Mouse (Mus musculus): ENCODE results near the gene Pard3. TPM values are rescaled to one million over a fixed set of nuclear protein-coding genes. Genes with fewer than 3 reads are reported as not detected.
A peak's percentile ranks its signal among the peaks of the same experiment; 100 is the strongest.

Pard3 gene
- polyA plus RNA-seq, 1 experiment from 2014 or later = 27.3 TPM

- Histone ChIP-seq H3K27me3 (ENCODE audit: control insufficient read depth, insufficient read depth, low read length) (no peaks in the 10 kb centered on the region), H3K36me3 (ENCODE audit: control insufficient read depth, insufficient read depth, low read length) (peaks cover 7% of the 10 kb centered on the region), H3K9me3 (ENCODE audit: control insufficient read depth, low read length) (no peaks in the 10 kb centered on the region), H3K4me1 (ENCODE audit: control insufficient read depth, insufficient read depth, low read length) (peaks cover 6% of the 10 kb centered on the region), H3K27ac (replicated peaks; ENCODE audit: low read depth, low read length) (peak overlapping the region; percentile 74), H3K4me3 (replicated peaks; ENCODE audit: low read depth, low read length) (no peak overlapping the region), H3K9ac (replicated peaks; ENCODE audit: low read length) (no peak overlapping the region), H3K4me2 (ENCODE audit: low read length) (no peak overlapping the region)
- peak; percentile 69 for DNase-seq
- peak; percentile 90 for ATAC-seq (ENCODE audit: low FRiP score, low TSS enrichment)
- 14% methylated on average over 11 of the region's 11 CpGs for WGBS
Measured at GRCm38 (mm10) chr8:127378994-127379858, 315.5 kb downstream of the Pard3 start.

GRCm38 (mm10) chr8:127381259-127381658 is 317.6 kb downstream of the Pard3 start:
- no peak overlapping the region for H3K4me2 ChIP-seq (ENCODE audit: low read length)
- no peaks in the 10 kb centered on the region for H3K27me3 ChIP-seq (ENCODE audit: control insufficient read depth, insufficient read depth, low read length)
- no peak overlapping the region for H3K27ac ChIP-seq (replicated peaks; ENCODE audit: low read depth, low read length)
- no peaks in the 10 kb centered on the region for H3K9me3 ChIP-seq (ENCODE audit: control insufficient read depth, low read length)
- peaks cover 6% of the 10 kb centered on the region for H3K4me1 ChIP-seq (ENCODE audit: control insufficient read depth, insufficient read depth, low read length)
- WGBS = 93% methylated on average over 3 of the region's 3 CpGs
- peaks cover 7% of the 10 kb centered on the region for H3K36me3 ChIP-seq (ENCODE audit: control insufficient read depth, insufficient read depth, low read length)
- H3K4me3 ChIP-seq (replicated peaks; ENCODE audit: low read depth, low read length) = no peak overlapping the region
- H3K9ac ChIP-seq (replicated peaks; ENCODE audit: low read length) = no peak overlapping the region
- ATAC-seq (ENCODE audit: low FRiP score, low TSS enrichment) (no peak), DNase-seq (no peak)

GRCm38 (mm10) chr8:127392700-127393099 is 329.0 kb downstream of the Pard3 start:
- H3K27me3 ChIP-seq (ENCODE audit: control insufficient read depth, insufficient read depth, low read length) = no peaks in the 10 kb centered on the region

GRCm38 (mm10) chr8:127395488-127395887 is 331.8 kb downstream of the Pard3 start:
- H3K4me1 ChIP-seq (ENCODE audit: control insufficient read depth, insufficient read depth, low read length) = no peaks in the 10 kb centered on the region
- H3K9ac ChIP-seq (replicated peaks; ENCODE audit: low read length) = no peak overlapping the region
- peak; percentile 27; the same call in 1 of the 2 replicates for ATAC-seq (ENCODE audit: low FRiP score, low TSS enrichment)
- no peak for DNase-seq
- H3K4me2 ChIP-seq (ENCODE audit: low read length) = no peak overlapping the region
- no peak overlapping the region for H3K27ac ChIP-seq (replicated peaks; ENCODE audit: low read depth, low read length)
- H3K9me3 ChIP-seq (ENCODE audit: control insufficient read depth, low read length) = no peaks in the 10 kb centered on the region
- WGBS = 69% methylated on average over 4 of the region's 4 CpGs
- H3K4me3 ChIP-seq (replicated peaks; ENCODE audit: low read depth, low read length) = no peak overlapping the region
- peaks cover 11% of the 10 kb centered on the region for H3K36me3 ChIP-seq (ENCODE audit: control insufficient read depth, insufficient read depth, low read length)
- no peaks in the 10 kb centered on the region for H3K27me3 ChIP-seq (ENCODE audit: control insufficient read depth, insufficient read depth, low read length)

More at GRCm38 (mm10) chr8:127392700-127393099, 329.0 kb downstream of the Pard3 start:
- Histone ChIP-seq H3K9me3 (ENCODE audit: control insufficient read depth, low read length) (no peaks in the 10 kb centered on the region), H3K4me3 (replicated peaks; ENCODE audit: low read depth, low read length) (no peak overlapping the region), H3K4me1 (ENCODE audit: control insufficient read depth, insufficient read depth, low read length) (no peaks in the 10 kb centered on the region), H3K36me3 (ENCODE audit: control insufficient read depth, insufficient read depth, low read length) (peaks cover 13% of the 10 kb centered on the region; the same call in 1 of the 2 replicates), H3K9ac (replicated peaks; ENCODE audit: low read length) (no peak overlapping the region), H3K4me2 (ENCODE audit: low read length) (no peak overlapping the region), H3K27ac (replicated peaks; ENCODE audit: low read depth, low read length) (no peak overlapping the region)
- no peak for ATAC-seq (ENCODE audit: low FRiP score, low TSS enrichment)
- DNase-seq = no peak

GRCm38 (mm10) chr8:127405815-127406214 is 342.1 kb downstream of the Pard3 start:
- Histone ChIP-seq H3K4me2 (ENCODE audit: low read length) (no peak overlapping the region), H3K27ac (replicated peaks; ENCODE audit: low read depth, low read length) (no peak overlapping the region), H3K4me1 (ENCODE audit: control insufficient read depth, insufficient read depth, low read length) (peaks cover 9% of the 10 kb centered on the region; the same call in 1 of the 2 replicates), H3K9me3 (ENCODE audit: control insufficient read depth, low read length) (no peaks in the 10 kb centered on the region), H3K9ac (replicated peaks; ENCODE audit: low read length) (no peak overlapping the region), H3K27me3 (ENCODE audit: control insufficient read depth, insufficient read depth, low read length) (no peaks in the 10 kb centered on the region), H3K36me3 (ENCODE audit: control insufficient read depth, insufficient read depth, low read length) (0 out of 2 replicates have a peak, but pooled peaks cover 4% of the 10 kb centered on the region), H3K4me3 (replicated peaks; ENCODE audit: low read depth, low read length) (no peak overlapping the region)
- DNase-seq (no peak), ATAC-seq (ENCODE audit: low FRiP score, low TSS enrichment) (no peak)

GRCm38 (mm10) chr8:127410606-127411005 is 346.9 kb downstream of the Pard3 start:
- peak; percentile 75 for DNase-seq
- 67% methylated on average over 12 of the region's 12 CpGs for WGBS
- no peak overlapping the region for H3K9ac ChIP-seq (replicated peaks; ENCODE audit: low read length)
- H3K4me3 ChIP-seq (replicated peaks; ENCODE audit: low read depth, low read length) = no peak overlapping the region
- H3K4me2 ChIP-seq (ENCODE audit: low read length) = no peak overlapping the region
- ATAC-seq (ENCODE audit: low FRiP score, low TSS enrichment) = no peak
- no peaks in the 10 kb centered on the region for H3K27me3 ChIP-seq (ENCODE audit: control insufficient read depth, insufficient read depth, low read length)
- H3K9me3 ChIP-seq (ENCODE audit: control insufficient read depth, low read length) = no peaks in the 10 kb centered on the region
- peak overlapping the region; percentile 68 for H3K27ac ChIP-seq (replicated peaks; ENCODE audit: low read depth, low read length)
- peaks cover 8% of the 10 kb centered on the region; the same call in 1 of the 2 replicates for H3K4me1 ChIP-seq (ENCODE audit: control insufficient read depth, insufficient read depth, low read length)
- peaks cover 6% of the 10 kb centered on the region; the same call in 1 of the 2 replicates for H3K36me3 ChIP-seq (ENCODE audit: control insufficient read depth, insufficient read depth, low read length)

GRCm38 (mm10) chr8:127411190-127411848 is 347.6 kb downstream of the Pard3 start:
- H3K27me3 ChIP-seq (ENCODE audit: control insufficient read depth, insufficient read depth, low read length) = no peaks in the 10 kb centered on the region
- no peaks in the 10 kb centered on the region for H3K9me3 ChIP-seq (ENCODE audit: control insufficient read depth, low read length)
- no peak for ATAC-seq (ENCODE audit: low FRiP score, low TSS enrichment)
- H3K4me3 ChIP-seq (replicated peaks; ENCODE audit: low read depth, low read length) = no peak overlapping the region
- H3K36me3 ChIP-seq (ENCODE audit: control insufficient read depth, insufficient read depth, low read length) = peaks cover 5% of the 10 kb centered on the region; the same call in 1 of the 2 replicates
- H3K9ac ChIP-seq (replicated peaks; ENCODE audit: low read length) = no peak overlapping the region
- 76% methylated on average over 4 of the region's 4 CpGs for WGBS
- peak overlapping the region; percentile 14; the same call in 1 of the 2 replicates for H3K27ac ChIP-seq (replicated peaks; ENCODE audit: low read depth, low read length)
- peaks cover 4% of the 10 kb centered on the region; the same call in 1 of the 2 replicates for H3K4me1 ChIP-seq (ENCODE audit: control insufficient read depth, insufficient read depth, low read length)
- DNase-seq = peak; percentile 15
- H3K4me2 ChIP-seq (ENCODE audit: low read length) = no peak overlapping the region

GRCm38 (mm10) chr8:127423021-127423420 is 359.3 kb downstream of the Pard3 start:
- Histone ChIP-seq H3K9ac (replicated peaks; ENCODE audit: low read length) (no peak overlapping the region), H3K4me2 (ENCODE audit: low read length) (no peak overlapping the region), H3K27ac (replicated peaks; ENCODE audit: low read depth, low read length) (0 out of 2 replicates have a peak overlapping the region, but pooled peaks have one; percentile 33), H3K4me3 (replicated peaks; ENCODE audit: low read depth, low read length) (no peak overlapping the region), H3K36me3 (ENCODE audit: control insufficient read depth, insufficient read depth, low read length) (peaks cover 3% of the 10 kb centered on the region; the same call in 1 of the 2 replicates), H3K9me3 (ENCODE audit: control insufficient read depth, low read length) (no peaks in the 10 kb centered on the region), H3K4me1 (ENCODE audit: control insufficient read depth, insufficient read depth, low read length) (peaks cover 2% of the 10 kb centered on the region; the same call in 1 of the 2 replicates), H3K27me3 (ENCODE audit: control insufficient read depth, insufficient read depth, low read length) (no peaks in the 10 kb centered on the region)
- ATAC-seq (ENCODE audit: low FRiP score, low TSS enrichment) (no peak), DNase-seq (peak; percentile 28)
- 43% methylated on average over 7 of the region's 7 CpGs for WGBS

Measured in midbrain, embryonic 14.5 days (tissue).